Mouse (Mus musculus): ENCODE data around the gene Pnma1. TPM values are rescaled to one million over a fixed set of nuclear protein-coding genes. Genes with fewer than 3 reads are reported as not detected.

The Pnma1 gene
- polyA plus RNA-seq, 1 experiment from 2014 or later: 3.0 TPM

GRCm38 (mm10) chr12:84152352-84153190 is 4.3 kb upstream of the Pnma1 start:
- Histone ChIP-seq H3K27ac (replicated peaks) (no peak overlapping the region), H3K4me3 (replicated peaks) (no peak overlapping the region), H3K9me3 (replicated peaks) (no peaks in the 10 kb centered on the region), H3K4me2 (replicated peaks) (no peak overlapping the region), H3K4me1 (peaks cover 19% of the 10 kb centered on the region), H3K9ac (no peak overlapping the region), H3K36me3 (peaks cover 58% of the 10 kb centered on the region), H3K27me3 (no peaks in the 10 kb centered on the region)
- no peak for ATAC-seq (ENCODE audit: insufficient number of reproducible peaks, low FRiP score, low TSS enrichment, low read depth)
- whole genome bisulfite sequencing: 74% methylated on average over 32 of the region's 32 CpGs

GRCm38 (mm10) chr12:84151911-84152310 is 3.6 kb upstream of the Pnma1 start:
- no peak overlapping the region for H3K4me2 ChIP-seq (replicated peaks)
- no peak overlapping the region for H3K27ac ChIP-seq (replicated peaks)
- no peak overlapping the region for H3K9ac ChIP-seq
- WGBS: 86% methylated on average over 10 of the region's 10 CpGs
- H3K9me3 ChIP-seq (replicated peaks): no peaks in the 10 kb centered on the region
- ATAC-seq (ENCODE audit: insufficient number of reproducible peaks, low FRiP score, low TSS enrichment, low read depth): no peak
- H3K36me3 ChIP-seq: peaks cover 52% of the 10 kb centered on the region
- H3K4me1 ChIP-seq: peaks cover 19% of the 10 kb centered on the region
- H3K4me3 ChIP-seq (replicated peaks): no peak overlapping the region
- no peaks in the 10 kb centered on the region for H3K27me3 ChIP-seq

- Histone ChIP-seq H3K36me3 (peaks cover 42% of the 10 kb centered on the region), H3K9me3 (replicated peaks) (no peaks in the 10 kb centered on the region), H3K4me3 (replicated peaks) (no peak overlapping the region), H3K27me3 (no peaks in the 10 kb centered on the region), H3K9ac (no peak overlapping the region), H3K4me1 (peaks cover 19% of the 10 kb centered on the region), H3K27ac (replicated peaks) (no peak overlapping the region), H3K4me2 (replicated peaks) (no peak overlapping the region)
- no peak for ATAC-seq (ENCODE audit: insufficient number of reproducible peaks, low FRiP score, low TSS enrichment, low read depth)
- 55% methylated on average over 6 of the region's 6 CpGs for WGBS
Measured at GRCm38 (mm10) chr12:84150976-84151375, 2.7 kb upstream of the Pnma1 start.

- Histone ChIP-seq H3K27me3 (no peaks in the 10 kb centered on the region), H3K9me3 (replicated peaks) (no peaks in the 10 kb centered on the region), H3K9ac (no peak overlapping the region), H3K36me3 (peaks cover 32% of the 10 kb centered on the region), H3K4me3 (replicated peaks) (no peak overlapping the region), H3K4me2 (replicated peaks) (no peak overlapping the region), H3K4me1 (peaks cover 19% of the 10 kb centered on the region), H3K27ac (replicated peaks) (0 out of 2 replicates have a peak overlapping the region, but pooled peaks have one; percentile 22)
- no peak for ATAC-seq (ENCODE audit: insufficient number of reproducible peaks, low FRiP score, low TSS enrichment, low read depth)
- 80% methylated on average over 15 of the region's 15 CpGs for WGBS
Measured at GRCm38 (mm10) chr12:84149971-84150370, 1.7 kb upstream of the Pnma1 start.

GRCm38 (mm10) chr12:84148622-84149012 is 328 bp upstream of the Pnma1 start:
- no peak for ATAC-seq (ENCODE audit: insufficient number of reproducible peaks, low FRiP score, low TSS enrichment, low read depth)
- no peak overlapping the region for H3K27ac ChIP-seq (replicated peaks)
- WGBS: 9% methylated on average over 10 of the region's 10 CpGs
- no peaks in the 10 kb centered on the region for H3K27me3 ChIP-seq
- peak overlapping the region; percentile 85 for H3K4me2 ChIP-seq (replicated peaks)
- no peak overlapping the region for H3K9ac ChIP-seq
- peaks cover 21% of the 10 kb centered on the region for H3K36me3 ChIP-seq
- H3K9me3 ChIP-seq (replicated peaks): no peaks in the 10 kb centered on the region
- peak overlapping the region; percentile 55 for H3K4me3 ChIP-seq (replicated peaks)
- peaks cover 19% of the 10 kb centered on the region for H3K4me1 ChIP-seq

- Histone ChIP-seq H3K36me3 (peaks cover 8% of the 10 kb centered on the region), H3K4me2 (replicated peaks) (no peak overlapping the region), H3K27me3 (no peaks in the 10 kb centered on the region), H3K9ac (no peak overlapping the region), H3K4me1 (no peaks in the 10 kb centered on the region), H3K27ac (replicated peaks) (no peak overlapping the region), H3K9me3 (replicated peaks) (no peaks in the 10 kb centered on the region), H3K4me3 (replicated peaks) (no peak overlapping the region)
- WGBS: 56% methylated on average over 14 of the region's 14 CpGs
- no peak for ATAC-seq (ENCODE audit: insufficient number of reproducible peaks, low FRiP score, low TSS enrichment, low read depth)
Measured at GRCm38 (mm10) chr12:84142281-84143050, 5.8 kb downstream of the Pnma1 start.

- ATAC-seq (ENCODE audit: insufficient number of reproducible peaks, low FRiP score, low TSS enrichment, low read depth): no peak
- H3K4me2 ChIP-seq (replicated peaks): no peak overlapping the region
- no peaks in the 10 kb centered on the region for H3K9me3 ChIP-seq (replicated peaks)
- H3K27ac ChIP-seq (replicated peaks): no peak overlapping the region
- no peak overlapping the region for H3K9ac ChIP-seq
- H3K4me3 ChIP-seq (replicated peaks): no peak overlapping the region
- no peaks in the 10 kb centered on the region for H3K27me3 ChIP-seq
- H3K4me1 ChIP-seq: no peaks in the 10 kb centered on the region
- peaks cover 19% of the 10 kb centered on the region for H3K36me3 ChIP-seq
- WGBS: 84% methylated on average over 4 of the region's 4 CpGs
Measured at GRCm38 (mm10) chr12:84141271-84141670, 7.0 kb downstream of the Pnma1 start.

GRCm38 (mm10) chr12:84140135-84140534 is 8.2 kb downstream of the Pnma1 start:
- peaks cover 24% of the 10 kb centered on the region for H3K36me3 ChIP-seq
- no peaks in the 10 kb centered on the region for H3K9me3 ChIP-seq (replicated peaks)
- WGBS: 57% methylated on average over 4 of the region's 4 CpGs
- no peak overlapping the region for H3K9ac ChIP-seq
- no peak overlapping the region for H3K27ac ChIP-seq (replicated peaks)
- H3K27me3 ChIP-seq: no peaks in the 10 kb centered on the region
- H3K4me3 ChIP-seq (replicated peaks): no peak overlapping the region
- no peaks in the 10 kb centered on the region for H3K4me1 ChIP-seq
- no peak for ATAC-seq (ENCODE audit: insufficient number of reproducible peaks, low FRiP score, low TSS enrichment, low read depth)
- H3K4me2 ChIP-seq (replicated peaks): no peak overlapping the region

GRCm38 (mm10) chr12:84137131-84137530 is 11.2 kb downstream of the Pnma1 start:
- no peak overlapping the region for H3K4me2 ChIP-seq (replicated peaks)
- no peaks in the 10 kb centered on the region for H3K27me3 ChIP-seq
- H3K27ac ChIP-seq (replicated peaks): no peak overlapping the region
- H3K9ac ChIP-seq: no peak overlapping the region
- H3K4me1 ChIP-seq: no peaks in the 10 kb centered on the region
- 96% methylated on average over 7 of the region's 7 CpGs for WGBS
- peaks cover 29% of the 10 kb centered on the region for H3K36me3 ChIP-seq
- H3K4me3 ChIP-seq (replicated peaks): no peak overlapping the region
- no peaks in the 10 kb centered on the region for H3K9me3 ChIP-seq (replicated peaks)
- no peak for ATAC-seq (ENCODE audit: insufficient number of reproducible peaks, low FRiP score, low TSS enrichment, low read depth)

- WGBS: 63% methylated on average over 3 of the region's 3 CpGs
- Histone ChIP-seq H3K36me3 (peaks cover 50% of the 10 kb centered on the region), H3K4me1 (no peaks in the 10 kb centered on the region), H3K27ac (replicated peaks) (no peak overlapping the region), H3K4me3 (replicated peaks) (no peak overlapping the region), H3K9me3 (replicated peaks) (no peaks in the 10 kb centered on the region), H3K4me2 (replicated peaks) (no peak overlapping the region), H3K9ac (no peak overlapping the region), H3K27me3 (no peaks in the 10 kb centered on the region)
- no peak for ATAC-seq (ENCODE audit: insufficient number of reproducible peaks, low FRiP score, low TSS enrichment, low read depth)
Measured at GRCm38 (mm10) chr12:84132265-84132664, 16.0 kb downstream of the Pnma1 start.

- H3K27ac ChIP-seq (replicated peaks): no peak overlapping the region
- 87% methylated on average over 8 of the region's 8 CpGs for WGBS
- H3K4me1 ChIP-seq: no peaks in the 10 kb centered on the region
- peaks cover 39% of the 10 kb centered on the region; the same call in 1 of the 2 replicates for H3K36me3 ChIP-seq
- no peak overlapping the region for H3K9ac ChIP-seq
- no peaks in the 10 kb centered on the region for H3K27me3 ChIP-seq
- no peak overlapping the region for H3K4me2 ChIP-seq (replicated peaks)
- H3K4me3 ChIP-seq (replicated peaks): no peak overlapping the region
- no peak for ATAC-seq (ENCODE audit: insufficient number of reproducible peaks, low FRiP score, low TSS enrichment, low read depth)
- H3K9me3 ChIP-seq (replicated peaks): no peaks in the 10 kb centered on the region
Measured at GRCm38 (mm10) chr12:84129931-84130330, 18.4 kb downstream of the Pnma1 start.
